Mouse (Mus musculus) thymus, adult 2 months (tissue): ENCODE data around the gene Fra10ac1.

Source experiments
- CTCF ChIP-seq: fragments of 200-500 bp; IDR thresholded peaks from 2 replicates; pipeline ENCODE4 v1.5.1; 2012; ENCODE audit warnings: mild to moderate bottlenecking, control low read depth, low read length, moderate library complexity, borderline replicate concordance; ENCODE audit not compliant: control insufficient read depth, poor library complexity, insufficient read depth; ENCODE audit errors: extremely low read depth
- POLR2A ChIP-seq: fragments of 200-500 bp; IDR thresholded peaks from 2 replicates; pipeline ENCODE4 v1.6.1; 2012; ENCODE audit warnings: mild to moderate bottlenecking, low read length, control low read depth, moderate library complexity; ENCODE audit not compliant: control insufficient read depth, poor library complexity, insufficient read depth; ENCODE audit errors: extremely low read depth

DNA sequence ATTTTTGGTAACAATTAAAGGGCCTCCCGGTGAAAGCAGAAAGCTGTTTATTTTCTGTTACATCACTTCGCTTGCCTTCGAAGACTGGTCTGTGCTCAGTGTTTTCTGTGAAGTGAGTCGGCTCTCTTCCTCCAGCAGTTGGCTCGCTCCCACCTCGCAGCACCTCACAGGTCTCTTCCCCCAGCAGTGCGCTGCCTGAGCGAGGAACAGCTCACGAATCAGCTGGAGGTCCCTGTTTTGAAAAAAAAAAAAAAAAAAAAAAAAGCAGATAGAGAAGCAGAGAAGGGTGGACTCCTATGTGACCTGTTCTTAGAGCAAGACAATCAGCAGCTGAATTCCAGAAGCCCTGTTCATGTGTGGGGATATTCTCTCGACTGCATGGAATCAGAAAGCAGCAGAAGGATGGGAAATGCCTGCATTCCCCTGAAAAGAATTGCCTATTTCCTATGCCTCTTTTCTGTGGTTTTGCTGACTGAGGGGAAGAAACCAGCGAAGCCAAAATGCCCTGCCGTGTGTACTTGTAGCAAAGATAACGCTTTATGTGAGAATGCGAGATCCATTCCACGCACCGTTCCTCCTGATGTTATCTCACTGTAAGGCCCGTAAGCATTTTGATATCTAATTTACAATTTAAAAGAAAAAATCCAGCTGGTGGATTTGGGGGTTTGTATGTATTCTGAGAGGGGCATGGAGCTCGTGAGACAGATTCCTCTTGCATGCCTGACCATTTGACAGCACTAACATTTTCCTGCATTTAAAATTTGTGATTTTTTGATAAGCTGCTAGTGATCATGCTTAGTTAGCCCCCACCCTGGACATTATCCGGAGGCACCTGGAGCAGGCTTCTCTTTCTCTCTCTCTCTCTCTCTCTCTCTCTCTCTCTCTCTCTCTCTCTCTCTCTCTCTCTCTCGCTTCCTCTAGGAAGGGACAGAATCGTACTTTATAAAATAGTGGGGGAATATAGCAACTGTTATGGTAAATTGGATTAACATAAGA, 40.8 kb upstream of the Fra10ac1 start, which contains the start of gene Lgi1:
- no peak for TF ChIP-seq CTCF
- TF ChIP-seq POLR2A = no peak
